Comparison of ENCODE assay signal across 15 mouse cellular contexts in the genomic region with DNA sequence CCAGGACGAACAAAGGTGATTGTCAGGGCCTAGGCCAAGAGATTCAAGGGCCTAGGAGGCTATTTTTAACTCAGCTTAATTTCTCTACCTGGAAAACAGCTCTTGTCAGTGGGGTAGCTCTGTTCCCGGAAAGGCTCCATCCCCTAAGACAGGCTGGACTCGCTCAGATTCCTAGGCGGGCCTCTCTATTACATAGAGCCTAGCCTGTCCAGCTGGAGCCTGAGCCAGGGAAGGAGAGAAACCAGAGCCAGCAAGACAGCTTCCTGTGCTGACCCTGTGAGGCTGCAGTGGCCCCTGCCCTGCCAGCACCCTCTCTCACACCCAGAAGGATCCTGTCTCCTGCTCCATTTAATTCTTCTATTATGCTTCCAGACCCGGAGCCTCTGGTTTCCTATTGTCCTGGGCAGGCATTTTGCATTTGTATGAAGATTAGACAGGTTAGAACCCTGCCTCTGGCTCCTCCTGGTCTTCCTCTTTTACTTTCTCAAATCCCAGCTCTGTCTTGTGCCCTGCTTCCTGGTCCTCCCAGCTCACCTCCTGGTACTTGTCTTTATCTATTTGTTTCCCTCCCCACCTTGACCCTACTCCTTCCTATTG. TPM values are rescaled to one million over a fixed set of nuclear protein-coding genes. Genes with fewer than 3 reads are reported as not detected.
DNase-seq lines count a peak whose midpoint lies in the region; ATAC-seq and TF ChIP-seq lines count a peak whose summit lies in the region.
"Had no signal": no experiment of that assay in that cellular context is flagged by ENCODE, and none has a peak within 500 bp of the region (broad histone marks: within the 10 kb centered on the region; RNA-seq: fewer than 3 reads in every experiment).

No protein-coding gene starts in this region.

- TF ChIP-seq EP300 in ES-Bruce4 (IDR thresholded peaks at IDR 0.05; ENCODE audit: insufficient read depth, low read depth, low read length) = peak; percentile 45; the same call in 1 of the 2 replicates

- 38% methylated on average over 5 of the region's 5 CpGs for WGBS in hindbrain, embryonic 10.5 days
- WGBS in hindbrain, embryonic 12.5 days = 34% methylated on average over 5 of the region's 5 CpGs

- H3K27ac ChIP-seq in hindbrain, embryonic 10.5 days = peak overlapping the region; percentile 53; the same call in 1 of the 2 replicates
- H3K27ac ChIP-seq in hindbrain, embryonic 12.5 days = no peak overlapping the region
- peak overlapping the region; percentile 33; the same call in 1 of the 2 replicates for H3K27ac ChIP-seq in ES-Bruce4 (ENCODE audit: insufficient read depth, low read length)
- H3K27ac ChIP-seq: liver, embryonic 13.5 days had no signal

- H3K9ac ChIP-seq in hindbrain, embryonic 12.5 days = no peak overlapping the region
- H3K9ac ChIP-seq in ES-Bruce4 (ENCODE audit: low read depth, poor library complexity, severe bottlenecking) = no peak overlapping the region
- H3K9ac ChIP-seq: liver, embryonic 13.5 days had no signal

- peaks cover 18% of the 10 kb centered on the region for H3K4me1 ChIP-seq in hindbrain, embryonic 10.5 days (replicated peaks)
- H3K4me1 ChIP-seq in hindbrain, embryonic 12.5 days = peaks cover 3% of the 10 kb centered on the region; the same call in 1 of the 2 replicates
- peaks cover 7% of the 10 kb centered on the region for H3K4me1 ChIP-seq in ES-Bruce4 (ENCODE audit: control insufficient read depth, insufficient read depth, low read length)
- H3K4me1 ChIP-seq: liver, embryonic 13.5 days had no signal

- DNase-seq in hindbrain, embryonic 10.5 days (ENCODE audit: low spot score) = no peak
- DNase-seq in ZHBTc4 (ENCODE audit: low read depth, low spot score) = peak; percentile 65
- DNase-seq in heart, postnatal 10 days = peak; percentile 41 to 50
- no peak for DNase-seq in cerebellum, adult 11 months
- DNase-seq in kidney, adult 11 months = no peak
- no peak for DNase-seq in right cerebral cortex, postnatal 25 days
- DNase-seq: adrenal gland, adult 8-10 months; kidney, adult 9 months; liver, embryonic 13.5 days had no signal

- H3K4me2 ChIP-seq in hindbrain, embryonic 12.5 days (replicated peaks) = no peak overlapping the region
- H3K4me2 ChIP-seq: liver, embryonic 13.5 days had no signal

- intact Hi-C loops in heart, postnatal 10 days (cut with DNase I) = no loop called here

- ATAC-seq in hindbrain, embryonic 12.5 days (ENCODE audit: low FRiP score) = no peak
- ATAC-seq: CD4-positive, CD25-positive, alpha-beta regulatory T cell, adult 4 months had no signal

- H3K36me3 ChIP-seq in hindbrain, embryonic 10.5 days = no peaks in the 10 kb centered on the region
- no peaks in the 10 kb centered on the region for H3K36me3 ChIP-seq in hindbrain, embryonic 12.5 days
- H3K36me3 ChIP-seq in ES-Bruce4 (ENCODE audit: control insufficient read depth, insufficient read depth, low read length, poor library complexity, severe bottlenecking) = no peaks in the 10 kb centered on the region
- H3K36me3 ChIP-seq: liver, embryonic 13.5 days had no signal

- no peak for TF ChIP-seq CTCF in ES-Bruce4 (IDR thresholded peaks at IDR 0.05; ENCODE audit: low read depth, low read length)

- H3K27me3 ChIP-seq in hindbrain, embryonic 10.5 days (ENCODE audit: insufficient read depth, poor library complexity, severe bottlenecking) = peaks cover 39% of the 10 kb centered on the region
- 0 out of 2 replicates have a peak, but pooled peaks cover 5% of the 10 kb centered on the region for H3K27me3 ChIP-seq in hindbrain, embryonic 12.5 days
- H3K27me3 ChIP-seq in ES-Bruce4 (ENCODE audit: control insufficient read depth, insufficient read depth, low read length, poor library complexity, severe bottlenecking) = no peaks in the 10 kb centered on the region

- TF ChIP-seq POLR2A in ES-Bruce4 (IDR thresholded peaks at IDR 0.05; ENCODE audit: insufficient read depth, low read length) = no peak

- no peak overlapping the region for H3K4me3 ChIP-seq in hindbrain, embryonic 10.5 days
- H3K4me3 ChIP-seq in hindbrain, embryonic 12.5 days = no peak overlapping the region
- H3K4me3 ChIP-seq in ES-Bruce4 (ENCODE audit: low read depth, low read length) = no peak overlapping the region
- H3K4me3 ChIP-seq: liver, embryonic 13.5 days had no signal

- H3K9me3 ChIP-seq in hindbrain, embryonic 10.5 days = no peaks in the 10 kb centered on the region
- no peaks in the 10 kb centered on the region for H3K9me3 ChIP-seq in hindbrain, embryonic 12.5 days (replicated peaks)
- no peaks in the 10 kb centered on the region for H3K9me3 ChIP-seq in ES-Bruce4 (replicated peaks; ENCODE audit: control insufficient read depth, insufficient read depth, low read length, poor library complexity, severe bottlenecking)
- H3K9me3 ChIP-seq: liver, embryonic 13.5 days had no signal

RNA-seq across cellular contexts. Expression of a gene that starts 2.2 kb away (rescaled TPM):
- polyA plus RNA-seq in hindbrain, embryonic 10.5 days (2016; fragmentation: Nextera tagmentation; extraction: Ambion mirVana) = 0.10 TPM in 1 of 2 replicates, not detected in the other
- not detected in 2 replicates for polyA plus RNA-seq in hindbrain, embryonic 12.5 days (2016; fragmentation: Nextera tagmentation; extraction: Ambion mirVana)
- polyA plus RNA-seq in ES-Bruce4 (2011; ENCODE audit: insufficient read depth, insufficient read length, low read depth, missing spikeins) = 0.42 TPM in 1 of 2 replicates, not detected in the other
- total RNA-seq in heart, postnatal 10 days (2021) = not detected
- total RNA-seq: adrenal gland, adult 8-10 months; heart, postnatal 36 days; layer of hippocampus, adult 8-10 months; left cerebral cortex, postnatal 25 days had no signal
- polyA plus RNA-seq: CD4-positive, CD25-positive, alpha-beta regulatory T cell, adult 4 months had no signal

Comparison
In these comparisons a context has a peak if more than half of its experiments do, and no peak if none do; other contexts are left out.
1. DNase-seq: peak in ZHBTc4 (single experiment) and heart, postnatal 10 days (2 of 2); none in hindbrain, embryonic 10.5 days (single experiment), cerebellum, adult 11 months (single experiment), kidney, adult 11 months (single experiment) and right cerebral cortex, postnatal 25 days (single experiment).